Mouse (Mus musculus) lung, postnatal 0 days (tissue): ENCODE measurements around the gene Gsta2. TPM values are rescaled to one million over a fixed set of nuclear protein-coding genes. Genes with fewer than 3 reads are reported as not detected.
"Not testable (repeated sequence)": the region's sequence is repeated elsewhere in the genome, so short reads cannot be mapped to it uniquely, and the experiment has no call there.

Source experiments
- ATAC-seq: fragments of 200-750 bp; cut with Nextera tagmentation; 2 replicates; pipeline ENCODE4 v1.8.0; 2017; ENCODE audit warnings: moderate library complexity
- DNase-seq: peaks from one replicate; pipeline ENCODE4 v3.0.0-alpha.2; 2016; ENCODE audit warnings: low spot score
- H3K27ac ChIP-seq: fragments of 300-500 bp; sonication (generic); 2 replicates; pipeline ENCODE4 v1.5.1; 2014; ENCODE audit warnings: antibody characterized with exemption, mild to moderate bottlenecking, low read length, mixed read lengths
- H3K27me3 ChIP-seq: fragments of 300-500 bp; sonication (generic); replicated peaks from 2 replicates; pipeline ENCODE4 v1.6.1; 2014; ENCODE audit warnings: low read length, mixed read lengths; ENCODE audit not compliant: insufficient read depth
- H3K36me3 ChIP-seq: fragments of 300-500 bp; sonication (generic); 2 replicates; pipeline ENCODE4 v1.6.1; 2014; ENCODE audit warnings: low read length, mixed read lengths; ENCODE audit not compliant: insufficient read depth
- H3K4me1 ChIP-seq: fragments of 300-500 bp; sonication (generic); 2 replicates; pipeline ENCODE4 v1.6.1; 2014; ENCODE audit warnings: antibody characterized with exemption, low read depth, low read length, mixed read lengths; ENCODE audit not compliant: insufficient read depth
- H3K4me2 ChIP-seq: fragments of 300-500 bp; sonication (generic); replicated peaks from 2 replicates; pipeline ENCODE4 v1.6.1; 2014; ENCODE audit warnings: low read depth, mild to moderate bottlenecking, low read length, moderate library complexity, mixed read lengths
- H3K4me3 ChIP-seq: fragments of 300-500 bp; sonication (generic); 2 replicates; pipeline ENCODE4 v1.5.1; 2014; ENCODE audit warnings: low read depth, low read length
- H3K9ac ChIP-seq: fragments of 300-500 bp; sonication (generic); replicated peaks from 2 replicates; pipeline ENCODE4 v1.6.1; 2014; ENCODE audit warnings: low read depth, mild to moderate bottlenecking
- H3K9me3 ChIP-seq: fragments of 300-500 bp; sonication (generic); 2 replicates; pipeline ENCODE4 v1.6.1; 2016; ENCODE audit warnings: low read length, mixed read lengths
- CTCF ChIP-seq: IDR thresholded peaks from 2 replicates; pipeline ENCODE4 v1.5.1; 2016; ENCODE audit warnings: antibody characterized with exemption, mild to moderate bottlenecking
- EP300 ChIP-seq: IDR thresholded peaks from 2 replicates; pipeline ENCODE4 v1.6.1; 2016; ENCODE audit warnings: antibody characterized with exemption, mild to moderate bottlenecking, control low read depth
- WGBS: fragments of 180-500 bp; shearing (Covaris S2); extraction: QIAGEN DNeasy Blood & Tissue Kit; methylation state at CpG from one replicate; pipeline ENCODE4 v1.1.7; 2014; 5-methylcytosine and 5-hydroxymethylcytosine counted together
- polyA plus RNA-seq: library from polyadenylated mRNA; unstranded; fragments of >200 nt; fragmentation: Nextera tagmentation; extraction: Ambion mirVana; gene quantifications from 2 replicates; pipeline ENCODE4 v1.2.1, GENCODE M21; 2015

The Gsta2 gene
- polyA plus RNA-seq, 1 experiment from 2014 or later: 4.9 TPM

DNA sequence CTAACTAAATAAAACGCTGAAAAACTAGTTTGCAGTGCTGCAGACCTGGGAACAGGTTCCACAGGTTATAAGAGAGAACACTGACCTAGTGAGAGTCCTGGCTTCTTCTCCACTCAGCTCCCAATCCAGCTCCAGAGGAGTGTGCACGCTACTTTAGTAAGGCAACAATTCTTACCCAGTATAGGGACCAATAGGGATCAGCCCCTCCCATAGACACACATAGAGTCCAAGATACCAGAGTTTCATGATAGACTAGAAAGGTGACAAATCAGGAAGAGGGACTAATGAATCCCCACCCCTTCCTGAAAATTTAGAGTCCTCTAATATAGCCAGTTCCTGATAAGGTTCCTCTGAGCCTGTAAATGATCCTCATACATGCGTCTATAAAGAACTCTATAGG, 8.6 kb downstream of the Gsta2 start:
- TF ChIP-seq EP300 (no peak), CTCF (no peak)
- Histone ChIP-seq H3K27ac (no peak overlapping the region), H3K9me3 (no peaks in the 10 kb centered on the region), H3K4me1 (no peaks in the 10 kb centered on the region), H3K4me2 (no peak overlapping the region), H3K4me3 (no peak overlapping the region), H3K36me3 (no peaks in the 10 kb centered on the region), H3K27me3 (no peaks in the 10 kb centered on the region), H3K9ac (no peak overlapping the region)
- ATAC-seq: peak; percentile 89
- peak; percentile 61 for DNase-seq
- WGBS: 49% methylated on average over 3 of the region's 3 CpGs

DNA sequence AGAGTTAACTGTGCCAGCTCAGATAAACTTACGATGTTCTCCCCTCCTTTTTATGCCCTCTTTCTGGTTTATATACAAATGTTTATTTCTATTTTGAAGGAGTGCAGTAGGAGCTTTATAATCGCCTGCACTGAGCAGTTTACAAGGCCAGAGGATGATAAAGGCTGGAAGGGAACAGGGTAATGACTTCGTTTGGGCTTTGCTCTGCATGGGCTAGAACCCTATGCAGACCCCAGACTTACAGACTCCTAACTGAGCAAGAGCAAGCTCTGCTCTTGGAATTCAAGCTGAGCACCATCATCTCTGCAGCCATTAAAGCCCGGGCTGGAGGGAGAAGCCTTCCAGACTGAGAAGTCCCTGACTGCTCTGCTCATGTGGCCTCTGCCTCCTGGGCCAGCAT, 10.4 kb downstream of the Gsta2 start:
- not testable (repeated sequence) for H3K4me2 ChIP-seq, H3K36me3 ChIP-seq, H3K4me1 ChIP-seq, H3K4me3 ChIP-seq, ATAC-seq, H3K27ac ChIP-seq, H3K27me3 ChIP-seq, H3K9me3 ChIP-seq, DNase-seq, H3K9ac ChIP-seq
- WGBS: 35% methylated on average over 4 of the region's 4 CpGs

DNA sequence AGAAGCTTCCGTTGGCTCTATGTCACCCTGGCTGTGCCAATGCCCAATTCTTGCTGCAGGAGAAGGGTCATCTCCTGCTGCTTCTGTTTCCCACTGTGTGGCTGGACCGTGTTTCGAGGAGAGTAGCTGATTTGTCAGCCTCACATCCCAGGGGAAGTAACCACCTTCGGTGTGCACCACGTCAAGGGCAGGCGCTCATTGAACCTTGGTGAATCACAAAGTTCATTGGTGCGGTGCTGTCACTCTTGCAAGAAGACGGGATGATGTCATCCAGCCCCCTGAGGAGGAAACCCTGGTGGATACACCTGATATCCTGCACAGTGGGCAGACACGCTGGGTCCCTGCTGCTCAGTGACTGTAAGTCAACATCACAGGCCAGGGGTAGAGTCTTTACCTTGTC, 12.5 kb downstream of the Gsta2 start:
- H3K4me1 ChIP-seq, H3K27ac ChIP-seq, H3K9me3 ChIP-seq, H3K27me3 ChIP-seq, H3K4me2 ChIP-seq, H3K4me3 ChIP-seq, H3K9ac ChIP-seq, H3K36me3 ChIP-seq, ATAC-seq, DNase-seq: not testable (repeated sequence)
- 88% methylated on average over 9 of the region's 9 CpGs for WGBS

DNA sequence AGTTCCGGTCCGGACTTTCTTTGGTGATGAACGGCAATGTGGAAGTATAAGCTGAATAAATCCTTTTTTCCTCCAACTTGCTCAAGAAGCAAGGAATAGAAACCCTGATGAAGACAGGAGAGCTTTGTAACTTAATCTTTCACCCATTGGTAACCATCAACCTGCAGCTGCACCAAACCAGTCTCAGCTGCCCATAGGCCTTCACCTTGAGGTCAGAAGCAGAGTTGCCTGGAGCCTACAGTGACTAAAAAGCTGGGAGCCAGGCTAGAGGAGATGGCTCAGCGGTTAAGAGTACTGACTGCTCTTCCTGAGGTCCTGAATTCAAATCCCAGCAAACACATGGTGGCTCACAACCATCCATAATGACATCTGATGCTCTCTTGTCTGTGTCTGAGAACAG, 13.1 kb downstream of the Gsta2 start:
- H3K27me3 ChIP-seq, H3K27ac ChIP-seq, DNase-seq, H3K4me1 ChIP-seq, H3K36me3 ChIP-seq, H3K4me2 ChIP-seq, H3K4me3 ChIP-seq, H3K9ac ChIP-seq, ATAC-seq, H3K9me3 ChIP-seq: not testable (repeated sequence)
- WGBS: 90% methylated on average over 4 of the region's 4 CpGs

DNA sequence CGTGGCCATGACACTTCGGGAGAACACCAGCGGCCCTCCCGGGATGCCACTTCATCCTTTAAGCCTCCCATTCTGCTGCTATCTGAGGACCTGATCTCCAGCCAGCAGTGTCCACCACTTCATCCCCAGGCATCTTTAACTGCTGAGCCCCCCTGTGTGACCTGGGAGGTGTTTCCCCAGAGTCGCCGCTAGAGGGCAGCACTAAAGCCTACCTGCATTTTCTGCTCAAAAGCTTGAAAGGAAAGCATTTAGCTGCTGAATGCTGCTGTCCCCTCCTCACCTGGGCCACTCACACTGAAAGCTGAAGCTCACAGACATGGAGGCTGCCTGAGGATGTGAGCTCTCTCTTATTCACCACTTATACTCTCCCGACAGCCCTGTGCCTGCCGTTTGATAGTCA, 15.3 kb downstream of the Gsta2 start:
- not testable (repeated sequence) for H3K36me3 ChIP-seq, H3K4me1 ChIP-seq, H3K9ac ChIP-seq, H3K27me3 ChIP-seq, H3K9me3 ChIP-seq, ATAC-seq, H3K4me3 ChIP-seq, H3K27ac ChIP-seq, H3K4me2 ChIP-seq
- DNase-seq: peak; percentile 28
- WGBS: 16% methylated on average over 8 of the region's 8 CpGs
- TF ChIP-seq CTCF: peak; percentile 80

DNA sequence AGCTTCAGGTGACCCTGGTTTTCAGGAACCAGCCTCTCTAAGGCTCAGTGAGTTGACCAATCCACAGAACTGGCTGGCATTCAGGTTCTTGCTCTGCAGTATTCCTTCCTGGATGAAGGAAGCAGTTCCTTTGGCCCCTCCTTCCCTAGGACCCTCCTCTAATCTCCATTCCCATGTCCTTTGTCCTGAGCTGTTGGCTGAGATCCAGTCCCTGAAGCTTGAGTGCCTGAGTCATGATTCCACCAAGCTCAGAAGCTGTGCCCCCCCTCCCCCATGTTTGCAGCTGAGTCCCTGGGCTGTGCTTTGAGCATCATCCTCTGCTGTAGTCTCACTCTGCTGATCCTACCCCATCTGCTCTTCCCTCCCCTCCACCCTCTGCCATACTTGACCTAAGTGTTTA, 18.5 kb downstream of the Gsta2 start:
- not testable (repeated sequence) for H3K4me2 ChIP-seq, H3K9me3 ChIP-seq, H3K9ac ChIP-seq, H3K4me3 ChIP-seq, H3K4me1 ChIP-seq, H3K27ac ChIP-seq, H3K36me3 ChIP-seq, H3K27me3 ChIP-seq
- ATAC-seq: peak; percentile 73
- DNase-seq: peak; percentile 76

DNA sequence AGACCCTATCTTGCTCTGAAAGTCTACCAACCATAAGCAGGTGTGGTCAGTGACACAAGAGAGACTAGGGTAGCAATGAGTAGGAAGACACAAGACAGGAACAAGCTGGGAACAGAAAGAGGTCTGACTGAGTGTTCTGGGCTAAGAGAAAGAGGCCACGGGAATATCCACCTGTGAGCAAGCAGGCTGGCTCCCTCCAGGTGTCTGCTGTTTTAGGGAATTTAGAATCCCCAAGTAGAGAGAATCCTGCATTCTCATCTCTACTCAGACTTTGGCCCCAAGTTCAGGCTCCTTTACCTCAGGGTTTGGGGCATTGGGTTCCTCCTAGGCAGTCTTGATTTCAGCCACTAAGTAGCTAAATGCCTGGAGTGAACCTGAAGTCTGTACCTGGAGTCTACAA, 28.3 kb downstream of the Gsta2 start, which contains the start of gene Omt2b:
Gene Omt2b (plus strand): TSS at position 301 of the 400 bp plus-strand sequence.
- WGBS: 75% methylated on average over 1 of the region's 1 CpGs
- H3K36me3 ChIP-seq: not testable (repeated sequence)

More for the DNA sequence above, 28.3 kb downstream of the Gsta2 start, which contains the start of gene Omt2b:
- not testable (repeated sequence) for ATAC-seq, H3K27me3 ChIP-seq, H3K27ac ChIP-seq, DNase-seq, H3K9me3 ChIP-seq, H3K4me2 ChIP-seq, H3K9ac ChIP-seq, H3K4me3 ChIP-seq, H3K4me1 ChIP-seq
